Mouse (Mus musculus) ES-Bruce4 (cell line): ENCODE measurements around the gene Cacng4. TPM values are rescaled to one million over a fixed set of nuclear protein-coding genes. Genes with fewer than 3 reads are reported as not detected.

ENCODE experiments used
- H3K27ac ChIP-seq: 2 replicates; pipeline ENCODE4 v1.5.1; 2012; ENCODE audit warnings: low read length, inconsistent platforms; ENCODE audit not compliant: insufficient read depth
- H3K27me3 ChIP-seq: 2 replicates; pipeline ENCODE4 v1.6.1; 2012; ENCODE audit warnings: mild to moderate bottlenecking, low read length, inconsistent platforms; ENCODE audit not compliant: control insufficient read depth, poor library complexity, insufficient read depth, severe bottlenecking
- H3K36me3 ChIP-seq: 2 replicates; pipeline ENCODE4 v1.6.1; 2012; ENCODE audit warnings: inconsistent platforms, mild to moderate bottlenecking, low read length, moderate library complexity; ENCODE audit not compliant: control insufficient read depth, poor library complexity, insufficient read depth, severe bottlenecking
- H3K4me1 ChIP-seq: one replicate; pipeline ENCODE4 v1.8.1; 2011; ENCODE audit warnings: low read length; ENCODE audit not compliant: control insufficient read depth, insufficient read depth
- H3K4me3 ChIP-seq: 2 replicates; pipeline ENCODE4 v1.5.1; 2011; ENCODE audit warnings: low read depth, mild to moderate bottlenecking, low read length
- H3K9ac ChIP-seq: 2 replicates; pipeline ENCODE4 v1.6.1; 2012; ENCODE audit warnings: low read depth, mild to moderate bottlenecking, inconsistent platforms; ENCODE audit not compliant: poor library complexity, severe bottlenecking
- H3K9me3 ChIP-seq: replicated peaks from 2 replicates; pipeline ENCODE4 v1.6.1; 2012; ENCODE audit warnings: mild to moderate bottlenecking, low read length, inconsistent platforms; ENCODE audit not compliant: control insufficient read depth, poor library complexity, insufficient read depth, severe bottlenecking
- CTCF ChIP-seq: IDR thresholded peaks from one replicate; pipeline ENCODE4 v1.8.1; 2011; ENCODE audit warnings: low read depth, low read length
- EP300 ChIP-seq: IDR thresholded peaks from 2 replicates; pipeline ENCODE4 v1.6.1; 2011; ENCODE audit warnings: low read depth, low read length; ENCODE audit not compliant: insufficient read depth
- POLR2A ChIP-seq: IDR thresholded peaks from one replicate; pipeline ENCODE4 v1.8.1; 2011; ENCODE audit warnings: low read length; ENCODE audit not compliant: insufficient read depth
- polyA plus RNA-seq: library from polyadenylated mRNA; stranded (reverse); fragments of >200 nt; gene quantifications from 2 replicates; pipeline ENCODE4 v1.2.4, GENCODE M21; 2011; ENCODE audit warnings: low read depth; ENCODE audit not compliant: missing spikeins, insufficient read depth, insufficient read length

The Cacng4 gene
- polyA plus RNA-seq, 1 experiment = 0.96 TPM

DNA sequence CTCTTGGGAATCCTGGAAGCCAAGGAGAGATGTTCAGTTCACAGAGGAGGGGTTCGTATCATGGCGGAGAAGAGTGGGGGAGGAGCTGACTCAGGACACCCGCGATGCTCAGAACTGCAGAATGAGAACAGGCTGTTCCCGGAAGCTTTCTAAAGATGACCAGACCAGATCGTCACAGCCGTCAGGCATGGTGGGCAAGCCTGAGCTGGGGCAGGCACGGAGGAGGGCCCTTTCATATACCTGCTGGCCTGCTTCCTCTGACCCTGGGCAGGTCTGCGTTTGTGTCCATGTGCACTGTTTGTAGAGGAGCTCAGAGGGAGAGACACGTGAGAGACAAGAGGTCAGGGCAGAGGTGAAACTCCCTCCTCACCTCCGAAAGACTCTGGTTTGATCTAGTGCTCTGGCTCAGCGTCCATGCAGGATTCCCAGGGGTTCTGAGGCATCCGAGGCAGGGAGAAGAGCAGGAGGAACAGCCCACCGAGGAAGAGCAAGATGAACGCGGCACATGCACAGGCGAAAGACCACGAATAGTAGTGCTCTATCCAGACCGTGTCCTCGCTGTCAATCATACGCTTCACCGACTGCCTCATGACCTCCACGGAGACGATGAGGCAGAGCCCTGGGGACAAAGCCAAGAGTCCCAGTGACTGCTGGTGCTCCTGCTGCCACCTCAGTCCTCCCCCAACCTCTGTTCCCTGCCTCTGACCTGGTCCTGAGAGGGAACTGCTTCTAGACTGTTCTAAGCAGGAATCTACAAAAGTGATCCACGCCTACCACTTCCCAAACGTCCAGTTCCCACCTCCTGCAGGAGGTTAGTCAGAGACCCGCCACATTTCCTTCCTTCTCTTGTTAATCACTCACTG lies 90.9 kb downstream of the Cacng4 start:
- H3K4me1 ChIP-seq = no peaks in the 10 kb centered on the region
- H3K27ac ChIP-seq = no peak overlapping the region
- no peaks in the 10 kb centered on the region for H3K36me3 ChIP-seq
- TF ChIP-seq CTCF (no peak), POLR2A (no peak), EP300 (no peak)
- H3K9ac ChIP-seq = no peak overlapping the region
- no peaks in the 10 kb centered on the region for H3K9me3 ChIP-seq
- no peak overlapping the region for H3K4me3 ChIP-seq
- H3K27me3 ChIP-seq = no peaks in the 10 kb centered on the region

- no peaks in the 10 kb centered on the region for H3K27me3 ChIP-seq
- H3K4me1 ChIP-seq = no peaks in the 10 kb centered on the region
- TF ChIP-seq EP300 (no peak), POLR2A (no peak), CTCF (no peak)
- H3K36me3 ChIP-seq = no peaks in the 10 kb centered on the region
- no peak overlapping the region for H3K9ac ChIP-seq
- H3K9me3 ChIP-seq = no peaks in the 10 kb centered on the region
- no peak overlapping the region for H3K4me3 ChIP-seq
- no peak overlapping the region for H3K27ac ChIP-seq
Observed at GRCm38 (mm10) chr11:107699967-107700366, 94.4 kb downstream of the Cacng4 start.

DNA sequence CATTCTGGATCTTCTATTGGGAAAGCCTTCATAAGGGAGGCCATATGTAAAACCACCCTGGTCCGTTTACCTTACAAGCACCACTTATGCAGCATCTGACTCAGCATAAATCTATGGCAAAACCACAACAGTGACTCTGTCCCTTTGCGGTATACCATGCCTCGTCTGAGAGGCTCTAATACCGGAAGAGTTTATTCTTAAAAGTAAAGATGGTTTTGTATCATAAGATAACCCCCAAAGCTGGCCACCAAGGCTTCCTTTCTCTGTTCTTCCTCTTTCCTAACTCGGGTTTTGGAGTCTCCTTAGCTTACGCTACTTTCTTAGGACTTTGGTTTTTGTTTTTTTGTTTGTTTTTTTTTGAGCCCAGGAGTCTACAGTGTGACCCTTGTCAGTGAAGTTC lies 101.0 kb downstream of the Cacng4 start:
- no peak overlapping the region for H3K4me3 ChIP-seq
- H3K27me3 ChIP-seq = no peaks in the 10 kb centered on the region
- H3K4me1 ChIP-seq = no peaks in the 10 kb centered on the region
- no peaks in the 10 kb centered on the region for H3K36me3 ChIP-seq
- H3K9me3 ChIP-seq = no peaks in the 10 kb centered on the region
- TF ChIP-seq CTCF = no peak
- no peak for TF ChIP-seq EP300
- TF ChIP-seq POLR2A = no peak
- no peak overlapping the region for H3K27ac ChIP-seq
- no peak overlapping the region for H3K9ac ChIP-seq

DNA sequence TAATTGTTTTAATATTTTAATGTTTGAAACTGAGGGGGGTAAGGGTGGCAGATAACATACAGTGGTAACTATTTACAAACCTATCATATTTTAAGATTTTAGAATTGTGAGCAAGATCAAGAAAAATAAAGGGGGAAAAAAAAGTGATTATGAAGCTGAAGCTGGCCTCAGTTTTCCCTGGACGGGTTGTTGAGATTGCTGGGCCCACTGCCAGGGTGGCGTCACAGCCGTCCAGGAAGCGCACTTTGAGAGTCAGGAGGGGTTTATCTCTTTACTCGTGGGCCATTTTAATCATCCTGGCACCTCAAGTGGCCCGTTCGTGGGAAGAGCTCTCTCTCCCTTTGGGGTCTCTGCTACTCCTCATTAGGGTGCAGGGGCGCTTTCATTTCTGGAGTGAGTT lies 102.8 kb downstream of the Cacng4 start:
- no peaks in the 10 kb centered on the region for H3K4me1 ChIP-seq
- TF ChIP-seq POLR2A = no peak
- no peak for TF ChIP-seq CTCF
- no peak for TF ChIP-seq EP300
- H3K27ac ChIP-seq = no peak overlapping the region
- no peaks in the 10 kb centered on the region for H3K9me3 ChIP-seq
- H3K9ac ChIP-seq = no peak overlapping the region
- H3K36me3 ChIP-seq = no peaks in the 10 kb centered on the region; the same call in 1 of the 2 replicates
- no peaks in the 10 kb centered on the region for H3K27me3 ChIP-seq
- H3K4me3 ChIP-seq = no peak overlapping the region

DNA sequence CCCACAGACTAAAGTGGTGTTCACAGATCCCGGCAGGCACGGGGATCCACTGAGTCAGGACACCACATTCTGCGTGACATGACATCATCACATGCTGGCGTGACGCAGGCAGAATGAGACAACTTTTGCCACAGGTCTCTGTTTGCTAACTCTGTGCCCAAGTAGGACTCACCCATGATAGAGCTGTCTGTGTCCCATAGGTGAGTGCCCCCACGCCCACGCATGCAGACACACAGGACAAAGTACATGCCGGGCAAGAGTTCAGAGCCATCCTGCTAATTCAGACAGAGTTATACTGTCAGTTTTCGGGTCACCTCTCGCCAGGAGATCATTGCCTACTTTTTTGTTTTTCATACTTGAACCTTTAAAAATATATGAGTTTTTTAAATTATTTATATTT lies 105.9 kb downstream of the Cacng4 start:
- Histone ChIP-seq H3K9ac (no peak overlapping the region), H3K27ac (no peak overlapping the region), H3K4me3 (no peak overlapping the region), H3K36me3 (no peaks in the 10 kb centered on the region; the same call in 1 of the 2 replicates), H3K9me3 (no peaks in the 10 kb centered on the region), H3K4me1 (no peaks in the 10 kb centered on the region), H3K27me3 (no peaks in the 10 kb centered on the region)
- TF ChIP-seq CTCF = no peak
- TF ChIP-seq EP300 = no peak
- TF ChIP-seq POLR2A = no peak

DNA sequence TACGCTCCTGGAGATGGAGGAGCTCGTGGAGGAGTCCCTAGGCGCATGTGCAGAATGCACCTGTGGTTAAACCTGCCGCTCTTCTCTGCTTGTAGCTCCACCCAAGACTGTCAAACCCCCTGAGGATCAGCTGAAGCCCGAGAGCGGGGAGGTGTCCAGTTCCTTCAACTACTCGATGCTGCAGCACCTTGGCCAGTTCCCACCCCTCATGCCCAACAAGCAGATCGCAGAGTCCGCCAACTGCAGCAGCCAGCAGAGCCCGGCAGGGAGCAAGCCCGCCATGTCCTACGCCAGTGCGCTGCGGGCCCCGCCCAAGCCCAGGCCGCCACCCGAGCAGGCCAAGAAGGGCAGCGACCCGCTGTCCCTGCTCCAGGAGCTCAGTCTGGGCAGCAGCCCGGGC lies 108.1 kb downstream of the Cacng4 start:
- peak overlapping the region; percentile 8; the same call in 1 of the 2 replicates for H3K4me3 ChIP-seq
- no peaks in the 10 kb centered on the region for H3K27me3 ChIP-seq
- no peaks in the 10 kb centered on the region for H3K9me3 ChIP-seq
- no peak for TF ChIP-seq CTCF
- TF ChIP-seq POLR2A = no peak
- no peak for TF ChIP-seq EP300
- H3K9ac ChIP-seq = no peak overlapping the region
- no peak overlapping the region for H3K27ac ChIP-seq
- H3K4me1 ChIP-seq = no peaks in the 10 kb centered on the region
- H3K36me3 ChIP-seq = no peaks in the 10 kb centered on the region; the same call in 1 of the 2 replicates
